Mouse (Mus musculus) cerebellum, adult 2 months (tissue): ENCODE data around the gene Tax1bp3.

Experiments used
- CTCF ChIP-seq: fragments of 200-500 bp; IDR thresholded peaks from 2 replicates; pipeline ENCODE4 v1.5.1; 2011; ENCODE audit warnings: low read depth, mild to moderate bottlenecking, control low read depth, low read length, moderate library complexity, borderline replicate concordance; ENCODE audit not compliant: insufficient read depth
- POLR2A ChIP-seq: fragments of 200-500 bp; IDR thresholded peaks from 2 replicates; pipeline ENCODE4 v1.6.1; 2011; ENCODE audit warnings: low read length, control low read depth, borderline replicate concordance; ENCODE audit not compliant: insufficient read depth

DNA sequence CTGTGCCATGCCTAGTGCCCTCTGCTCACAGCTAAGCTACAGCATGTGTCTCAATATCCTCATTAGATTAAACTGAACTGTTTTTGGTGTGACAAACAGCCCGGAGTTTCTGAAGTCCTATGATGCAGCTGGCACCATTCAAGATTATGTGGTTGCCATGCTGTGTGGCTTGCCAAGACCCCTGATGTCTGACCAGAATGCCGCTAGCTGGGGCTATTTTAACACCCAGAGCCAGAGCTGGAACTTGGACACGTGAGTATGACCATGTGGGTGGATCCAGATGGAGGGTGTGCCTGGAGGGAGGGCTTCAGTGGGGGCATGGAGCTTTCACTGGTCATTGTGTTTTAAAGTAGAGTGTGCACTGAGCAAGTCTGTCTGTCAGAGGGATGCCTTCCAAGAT lies 37.1 kb downstream of the Tax1bp3 start:
- TF ChIP-seq CTCF (no peak), POLR2A (no peak)
